Mouse (Mus musculus): Measurements from ENCODE around the gene Olfr380.

The Olfr380 gene

GRCm38 (mm10) chr11:73457408-73457807, at the start of gene Olfr380:
Olfr380 (minus strand) TSS chr11:73457508.
- DNase-seq (ENCODE audit: extremely low read depth, insufficient read length, low spot score): no peak

DNA sequence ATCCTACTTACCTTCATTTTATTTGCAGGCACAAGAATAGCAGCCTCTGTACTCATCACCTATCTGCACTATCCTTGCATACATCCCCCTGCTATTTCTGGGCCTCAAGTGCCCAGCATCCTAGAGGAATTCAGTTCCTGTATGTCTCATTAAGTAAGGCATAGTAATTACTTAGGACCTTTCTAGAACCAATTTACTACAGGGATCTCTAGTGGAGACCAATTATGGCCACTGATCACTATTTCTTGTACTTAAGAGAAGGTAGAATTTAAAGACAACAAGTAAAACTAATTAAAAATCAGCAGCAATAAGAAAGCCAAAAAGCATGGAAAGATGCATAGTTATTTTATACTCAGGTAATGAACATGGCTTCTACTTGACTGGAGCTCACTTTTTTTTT, 34.2 kb upstream of the Olfr380 start, which contains the start of gene Olfr381:
Olfr381 (minus strand) TSS at position 101 of the 400 bp plus-strand sequence.
- DNase-seq (ENCODE audit: extremely low read depth, insufficient read length, low spot score): no peak

GRCm38 (mm10) chr11:73428377-73428776, 28.9 kb downstream of the Olfr380 start, which contains the start of gene Olfr378:
Olfr378 (minus strand) TSS chr11:73428477.
- DNase-seq (ENCODE audit: extremely low read depth, insufficient read length, low spot score): no peak
